Mouse (Mus musculus): ENCODE measurements at regions not wholly inside any gene's neighbourhood (a gene's known extent, or its start where the extent isn't known, plus 50 kb on each side); places are given as distances from the start of the nearest gene placed in this dataset.
"Not testable (repeated sequence)": the region's sequence is repeated elsewhere in the genome, so short reads cannot be mapped to it uniquely, and the experiment has no call there.

DNA sequence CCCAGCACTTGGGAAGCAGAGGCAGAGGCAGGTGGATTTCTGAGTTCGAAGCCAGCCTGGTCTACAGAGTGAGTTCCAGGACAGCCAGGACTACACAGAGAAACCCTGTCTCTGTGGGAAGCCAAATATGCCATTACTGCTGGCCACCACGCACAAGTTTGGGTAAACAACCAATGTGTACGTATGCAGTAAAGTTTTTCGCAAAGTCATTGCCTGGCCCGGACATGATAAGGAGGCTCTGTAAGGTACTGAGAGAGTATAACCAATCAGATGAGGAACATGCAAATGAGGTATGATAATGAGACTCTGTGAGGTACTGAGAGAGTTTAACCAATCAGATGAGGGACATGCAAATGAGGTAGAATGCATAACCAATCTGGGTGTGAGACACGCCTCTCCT, 99.5 kb upstream of the Rps6ka3 start:
- TF ChIP-seq CTCF, EP300 (IDR thresholded peaks at IDR 0.05): not testable (repeated sequence)

Data from lung, postnatal 0 days (tissue).